Mouse (Mus musculus): ENCODE results near the gene Gcm1. TPM values are rescaled to one million over a fixed set of nuclear protein-coding genes. Genes with fewer than 3 reads are reported as not detected.

Gcm1 gene
- polyA plus RNA-seq, 1 experiment from 2014 or later, result not detected

DNA sequence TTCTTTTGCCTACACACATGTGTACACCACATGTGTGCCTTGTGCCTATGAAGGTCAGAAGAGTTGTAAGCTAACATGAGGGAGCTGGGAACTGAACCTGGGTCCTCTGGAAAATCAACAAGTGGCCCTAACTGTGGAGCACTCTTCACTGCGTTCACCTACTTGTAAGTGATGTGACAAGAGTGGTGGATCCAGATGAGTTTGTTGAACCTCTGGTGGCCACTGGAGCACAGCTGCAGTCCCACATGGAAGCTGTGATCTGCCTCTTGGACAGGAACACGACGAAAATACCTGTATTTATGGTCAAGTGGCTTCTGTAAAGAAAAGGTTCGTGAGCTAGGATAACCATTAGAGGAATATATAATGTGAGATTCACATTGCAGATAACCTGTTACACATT is 32.6 kb downstream of the Gcm1 start:
- no peaks in the 10 kb centered on the region for H3K4me1 ChIP-seq (ENCODE audit: control insufficient read depth, insufficient read depth, low read length)
- H3K4me2 ChIP-seq (ENCODE audit: low read length), result no peak overlapping the region
- ATAC-seq (ENCODE audit: low FRiP score, low TSS enrichment), result no peak
- peaks cover 50% of the 10 kb centered on the region for H3K36me3 ChIP-seq (ENCODE audit: control insufficient read depth, insufficient read depth, low read length)
- H3K9me3 ChIP-seq (ENCODE audit: control insufficient read depth, low read length), result no peaks in the 10 kb centered on the region
- no peak overlapping the region for H3K4me3 ChIP-seq (replicated peaks; ENCODE audit: low read depth, low read length)
- WGBS, result 91% methylated on average over 4 of the region's 4 CpGs
- H3K9ac ChIP-seq (replicated peaks; ENCODE audit: low read length), result no peak overlapping the region
- DNase-seq, result no peak
- no peaks in the 10 kb centered on the region for H3K27me3 ChIP-seq (ENCODE audit: control insufficient read depth, insufficient read depth, low read length)
- no peak overlapping the region for H3K27ac ChIP-seq (replicated peaks; ENCODE audit: low read depth, low read length)

- H3K4me3 ChIP-seq (replicated peaks; ENCODE audit: low read depth, low read length), result no peak overlapping the region
- no peak for DNase-seq
- no peak overlapping the region for H3K9ac ChIP-seq (replicated peaks; ENCODE audit: low read length)
- no peak overlapping the region for H3K27ac ChIP-seq (replicated peaks; ENCODE audit: low read depth, low read length)
- ATAC-seq (ENCODE audit: low FRiP score, low TSS enrichment), result no peak
- no peaks in the 10 kb centered on the region for H3K4me1 ChIP-seq (ENCODE audit: control insufficient read depth, insufficient read depth, low read length)
- H3K4me2 ChIP-seq (ENCODE audit: low read length), result no peak overlapping the region
- no peaks in the 10 kb centered on the region for H3K27me3 ChIP-seq (ENCODE audit: control insufficient read depth, insufficient read depth, low read length)
- no peaks in the 10 kb centered on the region for H3K9me3 ChIP-seq (ENCODE audit: control insufficient read depth, low read length)
- WGBS, result 92% methylated on average over 14 of the region's 14 CpGs
- peaks cover 50% of the 10 kb centered on the region for H3K36me3 ChIP-seq (ENCODE audit: control insufficient read depth, insufficient read depth, low read length)
Measured at GRCm38 (mm10) chr9:78085722-78086287, 34.1 kb downstream of the Gcm1 start.

- Histone ChIP-seq H3K27me3 (ENCODE audit: control insufficient read depth, insufficient read depth, low read length) (no peaks in the 10 kb centered on the region), H3K4me2 (ENCODE audit: low read length) (no peak overlapping the region), H3K27ac (replicated peaks; ENCODE audit: low read depth, low read length) (no peak overlapping the region), H3K4me3 (replicated peaks; ENCODE audit: low read depth, low read length) (no peak overlapping the region), H3K36me3 (ENCODE audit: control insufficient read depth, insufficient read depth, low read length) (peaks cover 46% of the 10 kb centered on the region), H3K4me1 (ENCODE audit: control insufficient read depth, insufficient read depth, low read length) (no peaks in the 10 kb centered on the region), H3K9ac (replicated peaks; ENCODE audit: low read length) (no peak overlapping the region), H3K9me3 (ENCODE audit: control insufficient read depth, low read length) (no peaks in the 10 kb centered on the region)
- DNase-seq, result no peak
- WGBS, result 87% methylated on average over 9 of the region's 9 CpGs
- ATAC-seq (ENCODE audit: low FRiP score, low TSS enrichment), result no peak
Measured at GRCm38 (mm10) chr9:78087751-78088150, 36.0 kb downstream of the Gcm1 start.

DNA sequence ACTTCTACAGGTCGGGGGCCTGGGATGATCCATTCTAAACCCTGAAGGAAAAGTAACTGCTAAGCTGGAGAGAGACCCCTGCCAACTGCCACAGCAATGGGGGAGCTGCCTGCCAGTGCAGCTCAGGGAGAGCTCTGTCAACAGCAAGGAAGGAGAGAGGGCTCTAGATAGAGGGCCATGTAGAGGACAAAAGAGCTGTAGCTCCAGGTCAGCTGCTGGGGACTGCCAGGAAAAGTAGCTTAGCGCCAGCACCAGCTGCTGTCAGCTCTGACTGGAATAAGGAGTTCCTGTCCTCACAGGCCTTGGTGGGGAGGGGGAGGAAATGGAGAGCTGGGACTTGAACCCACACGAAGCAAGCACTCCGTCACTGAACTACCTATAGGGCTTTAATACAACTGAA is 36.8 kb downstream of the Gcm1 start:
- Histone ChIP-seq H3K4me2 (ENCODE audit: low read length) (no peak overlapping the region), H3K9me3 (ENCODE audit: control insufficient read depth, low read length) (no peaks in the 10 kb centered on the region), H3K4me3 (replicated peaks; ENCODE audit: low read depth, low read length) (no peak overlapping the region), H3K27ac (replicated peaks; ENCODE audit: low read depth, low read length) (no peak overlapping the region), H3K4me1 (ENCODE audit: control insufficient read depth, insufficient read depth, low read length) (no peaks in the 10 kb centered on the region), H3K36me3 (ENCODE audit: control insufficient read depth, insufficient read depth, low read length) (peaks cover 47% of the 10 kb centered on the region), H3K9ac (replicated peaks; ENCODE audit: low read length) (no peak overlapping the region), H3K27me3 (ENCODE audit: control insufficient read depth, insufficient read depth, low read length) (no peaks in the 10 kb centered on the region)
- DNase-seq, result no peak
- no peak for ATAC-seq (ENCODE audit: low FRiP score, low TSS enrichment)
- WGBS, result 68% methylated on average over 4 of the region's 4 CpGs

- no peak overlapping the region for H3K9ac ChIP-seq (replicated peaks; ENCODE audit: low read length)
- no peaks in the 10 kb centered on the region for H3K9me3 ChIP-seq (ENCODE audit: control insufficient read depth, low read length)
- no peak overlapping the region for H3K27ac ChIP-seq (replicated peaks; ENCODE audit: low read depth, low read length)
- H3K4me2 ChIP-seq (ENCODE audit: low read length), result no peak overlapping the region
- H3K4me3 ChIP-seq (replicated peaks; ENCODE audit: low read depth, low read length), result no peak overlapping the region
- peaks cover 47% of the 10 kb centered on the region for H3K36me3 ChIP-seq (ENCODE audit: control insufficient read depth, insufficient read depth, low read length)
- ATAC-seq (ENCODE audit: low FRiP score, low TSS enrichment), result no peak
- no peak for DNase-seq
- no peaks in the 10 kb centered on the region for H3K4me1 ChIP-seq (ENCODE audit: control insufficient read depth, insufficient read depth, low read length)
- H3K27me3 ChIP-seq (ENCODE audit: control insufficient read depth, insufficient read depth, low read length), result no peaks in the 10 kb centered on the region
- WGBS, result 84% methylated on average over 7 of the region's 7 CpGs
Measured at GRCm38 (mm10) chr9:78088971-78089370, 37.2 kb downstream of the Gcm1 start.

- ATAC-seq (ENCODE audit: low FRiP score, low TSS enrichment), result no peak
- no peak overlapping the region for H3K9ac ChIP-seq (replicated peaks; ENCODE audit: low read length)
- peaks cover 44% of the 10 kb centered on the region for H3K36me3 ChIP-seq (ENCODE audit: control insufficient read depth, insufficient read depth, low read length)
- H3K4me1 ChIP-seq (ENCODE audit: control insufficient read depth, insufficient read depth, low read length), result no peaks in the 10 kb centered on the region
- no peaks in the 10 kb centered on the region for H3K9me3 ChIP-seq (ENCODE audit: control insufficient read depth, low read length)
- H3K27ac ChIP-seq (replicated peaks; ENCODE audit: low read depth, low read length), result no peak overlapping the region
- no peak for DNase-seq
- no peaks in the 10 kb centered on the region for H3K27me3 ChIP-seq (ENCODE audit: control insufficient read depth, insufficient read depth, low read length)
- no peak overlapping the region for H3K4me2 ChIP-seq (ENCODE audit: low read length)
- 76% methylated on average over 1 of the region's 1 CpGs for WGBS
- H3K4me3 ChIP-seq (replicated peaks; ENCODE audit: low read depth, low read length), result no peak overlapping the region
Measured at GRCm38 (mm10) chr9:78089906-78090305, 38.2 kb downstream of the Gcm1 start.

DNA sequence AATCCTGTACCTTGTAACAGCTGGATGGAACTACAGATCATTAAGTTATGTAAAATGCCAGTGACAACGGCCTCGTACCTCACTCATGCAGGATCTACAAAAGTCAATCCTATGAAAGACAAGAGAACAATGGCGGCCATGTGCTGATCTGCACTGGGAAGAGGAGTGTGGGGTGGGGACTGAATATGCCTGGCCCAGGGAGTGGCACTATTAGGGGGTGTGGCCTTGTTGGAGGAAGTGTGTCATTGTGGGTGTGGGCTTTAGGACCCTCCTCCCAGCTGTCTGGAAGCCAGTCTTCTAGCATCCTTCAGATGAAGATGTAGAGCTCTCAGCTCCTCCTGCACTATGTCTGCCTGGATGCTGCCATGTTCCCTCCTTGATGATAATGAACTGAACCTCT is 38.9 kb downstream of the Gcm1 start:
- ATAC-seq (ENCODE audit: low FRiP score, low TSS enrichment), result no peak

GRCm38 (mm10) chr9:78095686-78096085 is 44.0 kb downstream of the Gcm1 start:
- Histone ChIP-seq H3K9ac (replicated peaks; ENCODE audit: low read length) (no peak overlapping the region), H3K9me3 (ENCODE audit: control insufficient read depth, low read length) (no peaks in the 10 kb centered on the region), H3K4me3 (replicated peaks; ENCODE audit: low read depth, low read length) (no peak overlapping the region), H3K36me3 (ENCODE audit: control insufficient read depth, insufficient read depth, low read length) (peaks cover 70% of the 10 kb centered on the region), H3K27ac (replicated peaks; ENCODE audit: low read depth, low read length) (no peak overlapping the region), H3K4me2 (ENCODE audit: low read length) (no peak overlapping the region), H3K27me3 (ENCODE audit: control insufficient read depth, insufficient read depth, low read length) (no peaks in the 10 kb centered on the region), H3K4me1 (ENCODE audit: control insufficient read depth, insufficient read depth, low read length) (no peaks in the 10 kb centered on the region)
- 95% methylated on average over 12 of the region's 12 CpGs for WGBS
- ATAC-seq (ENCODE audit: low FRiP score, low TSS enrichment) (no peak), DNase-seq (no peak)

More for the DNA sequence above, 38.9 kb downstream of the Gcm1 start:
- H3K4me2 ChIP-seq (ENCODE audit: low read length), result no peak overlapping the region
- H3K4me3 ChIP-seq (replicated peaks; ENCODE audit: low read depth, low read length), result no peak overlapping the region
- peaks cover 44% of the 10 kb centered on the region for H3K36me3 ChIP-seq (ENCODE audit: control insufficient read depth, insufficient read depth, low read length)
- WGBS, result 87% methylated on average over 3 of the region's 3 CpGs
- H3K4me1 ChIP-seq (ENCODE audit: control insufficient read depth, insufficient read depth, low read length), result no peaks in the 10 kb centered on the region
- H3K9ac ChIP-seq (replicated peaks; ENCODE audit: low read length), result no peak overlapping the region
- no peak for DNase-seq
- no peaks in the 10 kb centered on the region for H3K27me3 ChIP-seq (ENCODE audit: control insufficient read depth, insufficient read depth, low read length)
- H3K27ac ChIP-seq (replicated peaks; ENCODE audit: low read depth, low read length), result no peak overlapping the region
- H3K9me3 ChIP-seq (ENCODE audit: control insufficient read depth, low read length), result no peaks in the 10 kb centered on the region

- Histone ChIP-seq H3K4me3 (replicated peaks; ENCODE audit: low read depth, low read length) (no peak overlapping the region), H3K4me2 (ENCODE audit: low read length) (no peak overlapping the region), H3K27me3 (ENCODE audit: control insufficient read depth, insufficient read depth, low read length) (no peaks in the 10 kb centered on the region), H3K36me3 (ENCODE audit: control insufficient read depth, insufficient read depth, low read length) (peaks cover 76% of the 10 kb centered on the region), H3K9ac (replicated peaks; ENCODE audit: low read length) (no peak overlapping the region), H3K9me3 (ENCODE audit: control insufficient read depth, low read length) (no peaks in the 10 kb centered on the region), H3K27ac (replicated peaks; ENCODE audit: low read depth, low read length) (no peak overlapping the region), H3K4me1 (ENCODE audit: control insufficient read depth, insufficient read depth, low read length) (no peaks in the 10 kb centered on the region)
- WGBS, result 96% methylated on average over 6 of the region's 6 CpGs
- no peak for ATAC-seq (ENCODE audit: low FRiP score, low TSS enrichment)
- DNase-seq, result no peak
Measured at GRCm38 (mm10) chr9:78096376-78096775, 44.7 kb downstream of the Gcm1 start.
